Mouse (Mus musculus): ENCODE measurements around the gene Ncam1. TPM values are rescaled to one million over a fixed set of nuclear protein-coding genes. Genes with fewer than 3 reads are reported as not detected.
A peak's percentile ranks its signal among the peaks of the same experiment; 100 is the strongest.

The Ncam1 gene
- total RNA-seq, 2 experiments from 2014 or later: 16.5 to 24.5 TPM

DNA sequence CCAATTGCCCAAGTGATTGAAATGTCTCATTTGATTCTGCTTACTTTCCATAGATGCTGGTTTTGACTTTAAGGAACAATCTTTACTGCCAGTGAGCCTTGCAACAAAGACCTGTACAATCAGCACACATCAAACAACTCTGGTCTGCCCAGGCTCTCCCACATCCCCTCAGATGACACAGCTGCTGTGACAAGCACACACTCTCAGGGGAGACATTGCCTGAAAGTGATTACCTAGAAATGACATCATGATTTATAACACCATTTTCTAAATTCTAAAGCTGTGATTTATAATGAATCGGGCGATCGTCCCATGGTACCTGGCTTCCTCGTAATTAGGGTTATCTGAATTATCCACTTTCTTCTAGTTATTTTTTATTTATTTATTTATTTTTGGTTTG lies 42.0 kb downstream of the Ncam1 start:
- ATAC-seq (replicated peaks; ENCODE audit: poor library complexity): no peak

DNA sequence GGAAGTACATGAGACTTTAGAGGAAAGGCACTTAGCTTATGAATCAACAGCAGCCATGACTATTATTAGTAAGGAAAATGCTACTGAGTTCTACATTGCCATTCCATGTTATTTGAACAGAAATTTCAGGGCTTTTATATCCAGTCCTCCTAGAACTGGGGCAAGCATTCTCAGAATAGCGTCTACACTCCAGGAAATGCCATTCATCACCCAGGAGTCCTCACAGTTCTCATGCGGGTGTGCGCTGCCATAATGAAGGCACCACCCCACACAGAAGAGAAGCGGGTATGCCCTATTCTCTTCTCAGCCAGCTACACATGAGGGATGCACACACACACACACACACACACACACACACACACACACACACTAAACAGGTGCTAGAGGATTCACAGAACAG lies 43.5 kb downstream of the Ncam1 start:
- no peak for ATAC-seq (replicated peaks; ENCODE audit: poor library complexity)

DNA sequence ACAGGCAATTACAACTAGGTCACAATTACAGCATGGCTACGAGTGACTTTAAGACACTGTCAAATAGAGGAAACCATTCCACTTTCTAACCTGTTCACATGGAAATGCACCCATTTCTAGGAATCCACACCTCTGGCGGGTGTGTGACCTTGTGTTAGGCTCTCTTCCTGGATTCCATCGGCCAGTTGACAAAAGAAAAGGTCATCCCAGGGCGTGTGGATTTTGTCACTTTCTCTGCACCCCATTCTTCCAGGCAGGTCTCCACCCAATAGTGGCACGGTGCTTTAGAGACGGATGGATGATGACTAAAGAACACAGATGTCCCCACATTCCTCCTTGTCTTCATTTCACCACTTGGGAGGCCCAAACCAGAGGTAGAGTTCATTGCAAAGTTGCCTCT lies 47.3 kb downstream of the Ncam1 start:
- ATAC-seq (replicated peaks; ENCODE audit: poor library complexity): no peak

GRCm38 (mm10) chr9:49746176-49746575 lies 52.5 kb downstream of the Ncam1 start:
- ATAC-seq (replicated peaks; ENCODE audit: poor library complexity): no peak

- no peak for ATAC-seq (replicated peaks; ENCODE audit: poor library complexity)
Measured at GRCm38 (mm10) chr9:49745696-49746095, 53.0 kb downstream of the Ncam1 start.

- no peak for ATAC-seq (replicated peaks; ENCODE audit: poor library complexity)
Measured at GRCm38 (mm10) chr9:49744286-49744685, 54.4 kb downstream of the Ncam1 start.

- no peak for ATAC-seq (replicated peaks; ENCODE audit: poor library complexity)
Measured at GRCm38 (mm10) chr9:49739935-49740334, 58.8 kb downstream of the Ncam1 start.

- no peak for ATAC-seq (replicated peaks; ENCODE audit: poor library complexity)
Measured at GRCm38 (mm10) chr9:49738546-49738945, 60.2 kb downstream of the Ncam1 start.

DNA sequence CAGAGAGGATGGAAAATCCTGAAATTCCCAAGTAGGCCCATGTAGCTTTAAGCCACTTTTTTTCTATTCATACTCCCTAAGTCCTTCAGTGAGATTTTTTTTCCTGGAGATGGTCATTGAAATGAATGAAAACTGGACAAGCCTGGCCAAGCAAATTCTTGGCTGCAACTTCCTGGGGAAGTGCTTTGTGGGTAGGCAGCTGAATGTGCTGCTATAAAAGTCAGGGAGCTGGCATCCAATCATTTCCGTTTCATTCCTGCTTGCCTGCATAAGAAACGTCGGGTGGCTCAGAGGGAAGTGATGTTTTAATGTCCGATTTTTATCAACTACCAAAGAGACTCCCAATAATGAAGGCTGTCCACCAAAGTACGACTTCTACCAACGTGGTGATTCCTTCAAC lies 61.6 kb downstream of the Ncam1 start:
- ATAC-seq (replicated peaks; ENCODE audit: poor library complexity): no peak

DNA sequence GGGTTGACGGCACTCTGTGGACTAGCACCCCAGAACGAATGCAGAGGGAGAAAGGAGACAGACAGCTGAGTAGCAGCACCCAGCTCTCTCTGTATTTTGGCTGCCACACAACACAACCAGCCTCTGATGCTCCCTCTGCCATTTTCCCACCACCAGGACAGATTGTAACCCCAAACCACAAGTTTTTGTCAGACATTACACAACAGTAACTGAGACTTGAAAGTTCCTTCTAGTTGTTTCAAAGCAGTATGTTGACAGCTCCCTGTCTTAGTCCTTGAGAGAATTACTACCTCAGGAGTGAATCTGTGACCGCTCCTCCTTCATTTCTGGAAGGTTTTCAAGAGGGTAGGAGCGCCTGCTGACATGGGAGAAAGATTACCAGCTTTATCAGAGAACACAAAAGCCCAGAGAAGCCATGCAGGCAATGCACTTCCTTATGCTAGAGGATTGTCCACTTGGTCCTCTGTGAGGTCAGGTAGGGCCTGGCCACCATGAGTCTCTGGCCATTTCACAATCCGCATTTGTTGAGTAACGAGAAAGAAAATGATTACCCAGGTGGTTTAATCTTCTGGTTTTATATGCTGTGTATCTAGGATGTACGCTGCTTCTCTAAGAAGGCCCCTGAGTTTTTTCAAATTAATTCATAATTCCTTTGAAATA lies 64.2 kb downstream of the Ncam1 start:
- peak; percentile 78 for ATAC-seq (replicated peaks; ENCODE audit: poor library complexity)

DNA sequence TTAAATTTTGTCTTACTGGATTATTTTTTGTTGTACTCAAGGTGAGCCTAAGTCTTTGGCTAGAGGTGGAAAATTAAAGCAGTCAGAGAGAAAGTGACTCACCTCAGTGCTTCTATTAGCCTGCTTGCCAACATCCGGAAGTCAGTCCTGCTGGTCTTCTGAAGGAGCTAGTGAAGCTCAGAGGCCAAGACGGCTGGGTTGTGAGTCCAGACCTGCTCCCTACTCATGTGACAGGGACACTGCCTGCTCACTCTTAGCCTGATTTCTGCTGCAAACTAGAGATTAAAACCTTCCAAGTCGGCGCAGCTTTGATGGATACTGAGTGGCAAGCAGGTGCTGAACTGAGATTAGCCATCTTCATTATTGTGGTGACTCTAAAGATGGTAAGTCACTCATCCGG lies 65.0 kb downstream of the Ncam1 start:
- ATAC-seq (replicated peaks; ENCODE audit: poor library complexity): no peak

- no peak for ATAC-seq (replicated peaks; ENCODE audit: poor library complexity)
Measured at GRCm38 (mm10) chr9:49729479-49729878, 69.2 kb downstream of the Ncam1 start.

DNA sequence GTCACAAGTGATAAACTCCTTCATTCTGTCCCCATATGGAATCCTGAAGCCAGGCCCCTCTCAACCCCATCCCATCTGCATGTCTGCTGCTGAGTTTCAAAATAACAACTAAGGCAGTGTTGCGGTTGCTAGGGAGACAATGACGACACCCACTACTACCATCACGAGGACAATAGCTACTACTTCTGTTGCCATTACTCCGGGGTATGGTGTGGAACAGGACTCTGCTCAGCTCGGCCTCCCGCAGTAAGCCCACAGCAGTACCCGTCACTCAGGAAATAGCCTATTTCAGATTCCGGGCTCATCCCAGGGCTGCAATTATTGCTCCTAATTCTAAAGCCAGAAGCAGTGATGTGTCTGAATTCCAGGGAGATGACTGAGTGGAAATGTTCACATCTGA lies 70.5 kb downstream of the Ncam1 start:
- no peak for ATAC-seq (replicated peaks; ENCODE audit: poor library complexity)

DNA sequence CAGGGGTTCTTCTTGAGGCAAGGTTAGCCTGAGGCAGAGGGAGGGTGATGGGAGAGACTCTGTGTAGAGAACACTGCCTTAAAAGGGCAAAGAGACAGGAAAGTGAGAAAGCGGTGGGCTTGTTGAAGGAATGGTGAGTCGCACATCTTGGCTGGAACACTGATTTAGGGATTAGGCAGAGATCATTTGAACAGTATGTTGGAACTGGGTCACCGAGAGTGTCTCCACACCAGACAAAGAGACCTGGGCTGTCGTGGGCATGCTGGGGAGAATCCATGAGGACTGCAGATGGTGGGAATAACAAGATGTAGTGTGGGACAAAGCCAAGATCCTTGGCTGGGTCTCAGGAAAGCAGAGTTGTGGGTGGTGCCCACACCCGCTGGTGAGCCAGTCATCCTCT lies 76.0 kb downstream of the Ncam1 start:
- no peak for ATAC-seq (replicated peaks; ENCODE audit: poor library complexity)

DNA sequence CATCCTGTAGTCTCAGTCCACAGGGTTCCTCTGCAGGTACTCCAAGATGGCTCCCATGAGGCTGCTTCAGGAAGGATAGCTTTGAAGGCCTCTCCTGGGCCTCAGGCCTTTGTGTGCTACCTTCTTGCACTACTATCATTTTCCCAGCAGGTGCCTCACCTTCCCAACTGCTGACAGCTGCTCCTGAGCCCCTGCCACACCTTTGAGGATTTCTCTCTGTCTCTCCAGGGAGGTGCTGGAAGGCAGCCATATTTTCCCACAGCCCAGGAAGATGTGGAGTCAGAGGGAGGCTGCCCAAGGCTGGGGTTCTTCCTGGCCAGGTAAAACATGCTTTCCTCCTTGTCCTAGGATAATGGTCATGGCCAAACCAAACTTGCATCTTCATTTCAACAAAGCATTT lies 83.6 kb downstream of the Ncam1 start:
- ATAC-seq (replicated peaks; ENCODE audit: poor library complexity): no peak

DNA sequence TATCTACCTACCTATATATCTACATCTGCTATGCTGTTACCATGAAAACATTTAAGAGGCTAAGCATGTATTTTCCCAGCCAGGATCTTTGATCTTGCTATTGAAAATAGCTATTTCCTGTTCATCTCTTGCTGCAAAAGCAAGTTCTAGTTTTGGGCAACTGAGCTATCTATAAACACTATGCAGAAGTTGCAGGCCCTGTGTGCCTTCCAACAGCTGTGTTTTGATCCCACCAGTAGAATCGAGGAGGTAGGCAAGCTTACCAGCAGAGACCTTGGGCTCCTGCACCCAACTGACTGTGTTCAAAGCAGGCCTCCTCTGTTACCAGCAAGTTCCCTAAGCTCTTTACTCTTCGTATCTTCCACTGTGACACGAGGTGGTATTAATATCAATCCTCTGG lies 84.6 kb downstream of the Ncam1 start:
- no peak for ATAC-seq (replicated peaks; ENCODE audit: poor library complexity)

DNA sequence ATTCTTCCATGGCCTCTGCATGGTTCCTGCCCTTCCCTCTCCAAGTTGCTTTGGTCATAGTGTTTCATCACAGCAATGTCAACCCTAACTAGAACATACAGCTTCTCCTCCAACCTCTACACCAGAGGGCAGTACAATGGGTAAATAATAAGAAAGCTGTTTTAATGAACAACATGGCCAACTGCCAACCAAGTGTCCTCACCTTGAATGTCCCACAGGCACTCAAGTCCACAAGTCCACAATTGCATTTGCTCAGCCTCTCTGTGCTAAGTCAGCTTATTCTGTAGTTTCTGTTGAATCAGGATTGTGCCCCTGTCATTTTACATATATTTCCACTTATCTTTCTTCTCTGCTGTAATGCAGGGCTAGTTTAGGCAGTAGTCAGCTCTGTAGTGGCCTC lies 91.1 kb downstream of the Ncam1 start:
- no peak for ATAC-seq (replicated peaks; ENCODE audit: poor library complexity)

- no peak for ATAC-seq (replicated peaks; ENCODE audit: poor library complexity)
Measured at GRCm38 (mm10) chr9:49704196-49704967, 94.3 kb downstream of the Ncam1 start.

DNA sequence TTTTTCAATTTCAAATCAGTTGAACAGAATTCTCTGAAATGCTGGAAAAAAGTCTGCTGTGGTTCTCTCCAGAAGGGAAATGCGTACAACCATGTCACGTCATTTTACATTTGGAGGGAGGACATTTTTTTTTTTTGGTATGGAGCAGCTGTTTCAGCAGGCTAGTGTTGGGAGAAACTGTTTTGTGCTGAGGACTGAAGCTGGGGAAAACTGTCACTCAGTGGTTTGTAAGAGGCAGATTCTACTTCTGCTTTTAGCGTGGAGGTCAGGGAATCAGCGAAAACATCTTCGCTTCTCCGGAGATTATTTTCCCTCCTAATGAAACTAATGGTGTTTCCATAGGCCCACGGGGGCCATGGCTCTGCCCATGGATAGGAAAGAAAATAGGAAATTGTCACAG lies 103.4 kb downstream of the Ncam1 start:
- peak; percentile 57 for ATAC-seq (replicated peaks; ENCODE audit: poor library complexity)

DNA sequence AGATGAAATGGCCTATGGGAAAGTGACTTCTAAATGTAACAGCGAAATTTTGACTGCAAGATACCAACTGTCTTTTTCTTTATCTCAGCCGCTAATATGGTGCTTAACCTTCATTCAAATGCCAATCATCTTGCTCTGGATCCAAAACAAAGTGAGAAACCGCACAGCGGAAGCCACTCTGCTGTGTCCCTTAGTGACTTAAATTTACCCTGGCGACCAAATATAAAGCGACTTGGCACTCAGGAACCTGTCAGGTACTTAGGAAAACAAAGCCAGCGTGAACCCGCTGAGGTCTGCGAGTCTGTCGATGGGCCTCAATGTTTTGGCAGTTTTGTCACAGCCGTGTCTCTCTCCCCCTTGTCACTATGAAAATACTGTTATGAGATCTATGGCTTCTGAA lies 105.9 kb downstream of the Ncam1 start:
- no peak for ATAC-seq (replicated peaks; ENCODE audit: poor library complexity)

DNA sequence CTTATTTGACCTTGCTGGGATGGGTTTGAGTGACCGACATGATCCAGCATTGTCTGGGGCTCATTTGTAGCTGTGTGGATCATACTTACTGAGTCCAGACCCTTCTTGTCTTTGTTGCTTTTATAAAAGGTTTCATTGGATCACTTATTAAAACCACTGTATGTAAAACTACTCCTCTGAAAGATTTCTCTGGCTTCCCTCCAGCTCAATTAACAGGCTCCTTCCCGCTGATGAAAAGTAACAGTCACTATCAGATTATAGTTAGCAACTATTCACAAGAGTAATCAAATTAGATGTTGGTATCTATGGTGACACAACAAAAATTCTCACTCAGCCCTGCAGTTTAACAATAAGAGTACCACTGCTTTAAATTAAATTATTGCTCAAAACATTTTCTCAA lies 107.4 kb downstream of the Ncam1 start:
- no peak for ATAC-seq (replicated peaks; ENCODE audit: poor library complexity)

DNA sequence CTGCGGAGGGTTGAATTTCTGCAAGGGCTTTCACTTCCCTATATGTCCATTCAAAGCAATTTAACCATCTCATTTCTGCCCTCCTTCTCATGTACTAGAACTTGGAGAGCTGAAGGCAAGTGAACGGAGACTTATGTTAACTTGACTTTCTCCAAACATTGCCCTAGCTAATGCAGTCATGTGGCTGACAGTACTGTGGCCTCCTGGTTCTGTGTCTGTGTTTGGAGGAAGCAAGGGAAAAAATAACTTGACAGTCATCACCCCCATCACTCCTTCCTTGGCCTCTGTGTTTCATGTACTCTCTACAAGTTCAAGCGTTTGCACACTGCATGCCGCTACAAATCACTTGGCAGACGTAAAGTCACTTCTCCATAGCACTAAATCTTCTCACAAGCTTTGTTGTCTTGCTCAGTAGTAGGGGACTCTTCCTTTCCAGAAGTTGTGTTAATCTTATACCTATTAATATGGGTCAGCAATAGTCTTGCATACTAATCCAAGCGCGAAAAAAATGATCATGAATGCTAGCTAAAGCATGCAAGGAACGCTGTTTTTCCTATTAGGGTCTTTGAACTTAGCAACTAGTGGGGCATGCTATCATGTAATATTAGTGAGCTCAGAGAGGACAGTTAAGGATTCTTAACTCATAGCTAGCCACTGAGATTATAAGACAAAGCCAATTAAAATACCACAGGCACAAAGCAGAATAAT lies 115.0 kb downstream of the Ncam1 start:
- ATAC-seq (replicated peaks; ENCODE audit: poor library complexity): no peak

Data from megakaryocyte progenitor cell, adult 5-6 weeks (primary cell).